Mouse (Mus musculus) thymus, postnatal 4 days (tissue): ENCODE measurements around the gene Sh3gl1.
"Not testable (repeated sequence)": the region's sequence is repeated elsewhere in the genome, so short reads cannot be mapped to it uniquely, and the experiment has no call there.

Source experiments
- DNase-seq: peaks from one replicate; pipeline ENCODE4 v3.0.0; 2021

Gene Sh3gl1

GRCm38 (mm10) chr17:56036176-56036900 lies at the start of gene Sh3gl1:
Gene Sh3gl1 (minus strand): TSS chr17:56036635.
- peak; percentile 99 for DNase-seq

GRCm38 (mm10) chr17:56080781-56081585 lies 44.5 kb upstream of the Sh3gl1 start:
- peak; percentile 34 for DNase-seq

- no peak for DNase-seq
Observed at GRCm38 (mm10) chr17:56079921-56080320, 43.5 kb upstream of the Sh3gl1 start.

GRCm38 (mm10) chr17:56078880-56079795 lies 42.7 kb upstream of the Sh3gl1 start, which contains the start of gene Hdgfl2:
Gene Hdgfl2 (plus strand): TSS chr17:56079634.
- peak; percentile 99 for DNase-seq

- peak; percentile 27 for DNase-seq
Observed at GRCm38 (mm10) chr17:56078361-56078760, 41.9 kb upstream of the Sh3gl1 start.

- no peak for DNase-seq
Observed at GRCm38 (mm10) chr17:56077523-56077922, 41.1 kb upstream of the Sh3gl1 start.

- peak; percentile 98 for DNase-seq
Observed at GRCm38 (mm10) chr17:56074827-56075208, 38.4 kb upstream of the Sh3gl1 start, which contains the start of gene Ubxn6. Gene Ubxn6 (minus strand): TSS chr17:56075028.

- peak; percentile 90 for DNase-seq
Observed at GRCm38 (mm10) chr17:56074097-56074826, 37.8 kb upstream of the Sh3gl1 start.

- no peak for DNase-seq
Observed at GRCm38 (mm10) chr17:56072243-56072642, 35.8 kb upstream of the Sh3gl1 start.

- DNase-seq = no peak
Observed at GRCm38 (mm10) chr17:56071126-56071525, 34.7 kb upstream of the Sh3gl1 start.

- no peak for DNase-seq
Observed at GRCm38 (mm10) chr17:56069066-56069465, 32.6 kb upstream of the Sh3gl1 start.

- DNase-seq = no peak
Observed at GRCm38 (mm10) chr17:56066451-56066850, 30.0 kb upstream of the Sh3gl1 start.

GRCm38 (mm10) chr17:56065715-56066114 lies 29.3 kb upstream of the Sh3gl1 start:
- DNase-seq = not testable (repeated sequence)

- no peak for DNase-seq
Observed at GRCm38 (mm10) chr17:56062081-56062480, 25.6 kb upstream of the Sh3gl1 start.

GRCm38 (mm10) chr17:56057381-56058120 lies 21.1 kb upstream of the Sh3gl1 start:
- no peak for DNase-seq

- no peak for DNase-seq
Observed at GRCm38 (mm10) chr17:56055945-56056678, 19.7 kb upstream of the Sh3gl1 start.

GRCm38 (mm10) chr17:56054938-56055337 lies 18.5 kb upstream of the Sh3gl1 start:
- no peak for DNase-seq

GRCm38 (mm10) chr17:56051369-56051768 lies 14.9 kb upstream of the Sh3gl1 start:
- no peak for DNase-seq

- DNase-seq = no peak
Observed at GRCm38 (mm10) chr17:56040857-56041163, 4.4 kb upstream of the Sh3gl1 start.

GRCm38 (mm10) chr17:56040030-56040856 lies 3.8 kb upstream of the Sh3gl1 start, which contains the start of gene Chaf1a:
Gene Chaf1a (plus strand): TSS chr17:56040439.
- DNase-seq = peak; percentile 97
